Mouse (Mus musculus) limb, embryonic 11.5 days (tissue): ENCODE results near the gene Rpl24. TPM values are rescaled to one million over a fixed set of nuclear protein-coding genes. Genes with fewer than 3 reads are reported as not detected.
A peak's percentile ranks its signal among the peaks of the same experiment; 100 is the strongest.
"Not testable (repeated sequence)": the region's sequence is repeated elsewhere in the genome, so short reads cannot be mapped to it uniquely, and the experiment has no call there.

Source experiments
- ATAC-seq: fragments of 200-750 bp; cut with Nextera tagmentation; 2 replicates; pipeline ENCODE4 v1.8.0; 2017; ENCODE audit warnings: low read depth; ENCODE audit not compliant: insufficient number of reproducible peaks, low FRiP score, low TSS enrichment
- DNase-seq: peaks from one replicate; pipeline ENCODE4 v3.0.0-alpha.2; 2015; ENCODE audit warnings: low spot score
- H3K27ac ChIP-seq: fragments of 300-500 bp; sonication (generic); replicated peaks from 2 replicates; pipeline ENCODE4 v1.5.1; 2014; ENCODE audit warnings: low read depth, mild to moderate bottlenecking, low read length
- H3K27me3 ChIP-seq: fragments of 300-500 bp; sonication (generic); 2 replicates; pipeline ENCODE4 v1.6.1; 2014; ENCODE audit warnings: mild to moderate bottlenecking, low read length, mixed read lengths; ENCODE audit not compliant: control insufficient read depth, insufficient read depth
- H3K36me3 ChIP-seq: fragments of 300-500 bp; sonication (generic); 2 replicates; pipeline ENCODE4 v1.6.1; 2014; ENCODE audit warnings: mild to moderate bottlenecking, low read length, moderate library complexity, mixed read lengths; ENCODE audit not compliant: control insufficient read depth, insufficient read depth
- H3K4me1 ChIP-seq: fragments of 300-500 bp; sonication (generic); 2 replicates; pipeline ENCODE4 v1.6.1; 2014; ENCODE audit warnings: low read length, mixed read lengths; ENCODE audit not compliant: control insufficient read depth, insufficient read depth
- H3K4me2 ChIP-seq: fragments of 300-500 bp; sonication (generic); 2 replicates; pipeline ENCODE4 v1.6.1; 2014; ENCODE audit warnings: low read depth, mild to moderate bottlenecking, moderate library complexity; ENCODE audit not compliant: severe bottlenecking
- H3K4me3 ChIP-seq: fragments of 300-500 bp; sonication (generic); 2 replicates; pipeline ENCODE4 v1.5.1; 2014; ENCODE audit warnings: low read depth, low read length
- H3K9ac ChIP-seq: fragments of 300-500 bp; sonication (generic); 2 replicates; pipeline ENCODE4 v1.6.1; 2014; ENCODE audit warnings: mild to moderate bottlenecking, low read length
- H3K9me3 ChIP-seq: fragments of 300-500 bp; sonication (generic); 2 replicates; pipeline ENCODE4 v1.6.1; 2016; ENCODE audit warnings: low read length; ENCODE audit not compliant: control insufficient read depth
- whole genome bisulfite sequencing: fragments of 180-500 bp; shearing (Covaris S2); extraction: QIAGEN DNeasy Blood & Tissue Kit; methylation state at CpG from one replicate; pipeline ENCODE4 v1.1.7; 2014; 5-methylcytosine and 5-hydroxymethylcytosine counted together
- polyA plus RNA-seq: library from polyadenylated mRNA; unstranded; fragments of >200 nt; fragmentation: Nextera tagmentation; extraction: Ambion mirVana; gene quantifications from 2 replicates; pipeline ENCODE4 v1.2.1, GENCODE M21; 2014

The Rpl24 gene
- polyA plus RNA-seq, 1 experiment from 2014 or later, result 889 TPM

- WGBS, result 85% methylated on average over 3 of the region's 3 CpGs
- no peak for ATAC-seq
- no peaks in the 10 kb centered on the region for H3K27me3 ChIP-seq
Observed at GRCm38 (mm10) chr16:55947266-55947665, 18.8 kb upstream of the Rpl24 start.

GRCm38 (mm10) chr16:55947876-55948410, 18.1 kb upstream of the Rpl24 start:
- ATAC-seq, H3K27ac ChIP-seq, H3K36me3 ChIP-seq, H3K9ac ChIP-seq, H3K4me3 ChIP-seq, H3K27me3 ChIP-seq, H3K9me3 ChIP-seq, H3K4me2 ChIP-seq, DNase-seq, H3K4me1 ChIP-seq: not testable (repeated sequence)
- WGBS, result 89% methylated on average over 2 of the region's 2 CpGs

More at GRCm38 (mm10) chr16:55947266-55947665, 18.8 kb upstream of the Rpl24 start:
- Histone ChIP-seq H3K9ac (no peak overlapping the region), H3K27ac (no peak overlapping the region), H3K4me3 (no peak overlapping the region), H3K4me1 (no peaks in the 10 kb centered on the region), H3K4me2 (no peak overlapping the region), H3K9me3 (no peaks in the 10 kb centered on the region), H3K36me3 (no peaks in the 10 kb centered on the region)
- DNase-seq, result no peak

- no peak for DNase-seq
Observed at GRCm38 (mm10) chr16:55948963-55949362, 17.1 kb upstream of the Rpl24 start.

GRCm38 (mm10) chr16:55950462-55950861, 15.6 kb upstream of the Rpl24 start:
- H3K4me3 ChIP-seq, result no peak overlapping the region
- H3K36me3 ChIP-seq, result no peaks in the 10 kb centered on the region
- no peaks in the 10 kb centered on the region for H3K27me3 ChIP-seq
- 72% methylated on average over 3 of the region's 3 CpGs for WGBS
- no peaks in the 10 kb centered on the region for H3K4me1 ChIP-seq
- H3K9me3 ChIP-seq, result no peaks in the 10 kb centered on the region
- H3K4me2 ChIP-seq, result no peak overlapping the region
- H3K27ac ChIP-seq, result no peak overlapping the region
- DNase-seq, result no peak
- no peak for ATAC-seq
- no peak overlapping the region for H3K9ac ChIP-seq

More at GRCm38 (mm10) chr16:55948963-55949362, 17.1 kb upstream of the Rpl24 start:
- Histone ChIP-seq H3K9me3 (no peaks in the 10 kb centered on the region), H3K4me2 (no peak overlapping the region), H3K4me3 (no peak overlapping the region), H3K27me3 (no peaks in the 10 kb centered on the region), H3K4me1 (no peaks in the 10 kb centered on the region), H3K9ac (no peak overlapping the region), H3K27ac (no peak overlapping the region), H3K36me3 (no peaks in the 10 kb centered on the region)
- ATAC-seq, result no peak
- WGBS, result 76% methylated on average over 7 of the region's 7 CpGs

- DNase-seq, result peak; percentile 85
- ATAC-seq, result no peak
- Histone ChIP-seq H3K9me3 (no peaks in the 10 kb centered on the region), H3K4me2 (no peak overlapping the region), H3K9ac (no peak overlapping the region), H3K27me3 (no peaks in the 10 kb centered on the region), H3K36me3 (no peaks in the 10 kb centered on the region), H3K4me3 (no peak overlapping the region), H3K27ac (no peak overlapping the region), H3K4me1 (no peaks in the 10 kb centered on the region)
- 42% methylated on average over 19 of the region's 19 CpGs for WGBS
Observed at GRCm38 (mm10) chr16:55950946-55951678, 15.0 kb upstream of the Rpl24 start.

GRCm38 (mm10) chr16:55951679-55952327, 14.3 kb upstream of the Rpl24 start:
- Histone ChIP-seq H3K4me1 (no peaks in the 10 kb centered on the region), H3K9ac (no peak overlapping the region), H3K27me3 (no peaks in the 10 kb centered on the region), H3K27ac (no peak overlapping the region), H3K4me3 (no peak overlapping the region), H3K4me2 (no peak overlapping the region), H3K36me3 (no peaks in the 10 kb centered on the region), H3K9me3 (no peaks in the 10 kb centered on the region)
- no peak for DNase-seq
- no peak for ATAC-seq
- 74% methylated on average over 7 of the region's 7 CpGs for WGBS

- no peak for ATAC-seq
Observed at GRCm38 (mm10) chr16:55952771-55953170, 13.3 kb upstream of the Rpl24 start.

GRCm38 (mm10) chr16:55954196-55954595, 11.9 kb upstream of the Rpl24 start:
- not testable (repeated sequence) for H3K9ac ChIP-seq, ATAC-seq, H3K36me3 ChIP-seq, H3K4me2 ChIP-seq, H3K27ac ChIP-seq, H3K4me1 ChIP-seq, H3K4me3 ChIP-seq, DNase-seq, H3K9me3 ChIP-seq, H3K27me3 ChIP-seq
- WGBS, result 90% methylated on average over 9 of the region's 9 CpGs

More at GRCm38 (mm10) chr16:55952771-55953170, 13.3 kb upstream of the Rpl24 start:
- H3K27me3 ChIP-seq, result no peaks in the 10 kb centered on the region
- no peaks in the 10 kb centered on the region for H3K4me1 ChIP-seq
- no peak overlapping the region for H3K27ac ChIP-seq
- H3K4me3 ChIP-seq, result no peak overlapping the region
- H3K4me2 ChIP-seq, result no peak overlapping the region
- no peaks in the 10 kb centered on the region for H3K9me3 ChIP-seq
- no peak overlapping the region for H3K9ac ChIP-seq
- H3K36me3 ChIP-seq, result no peaks in the 10 kb centered on the region
- no peak for DNase-seq
